Mouse (Mus musculus) CH12.LX (cell line): ENCODE results near the gene Ly6g6d.

Experiments
- CHD1 ChIP-seq: IDR thresholded peaks from 2 replicates; pipeline ENCODE4 v1.6.1; 2012; ENCODE audit warnings: low read depth, low read length, improper control_type of control experiment, inconsistent platforms
- CHD2 ChIP-seq: IDR thresholded peaks from 2 replicates; pipeline ENCODE4 v1.6.1; 2011; ENCODE audit warnings: low read length, improper control_type of control experiment
- CTCF ChIP-seq, 2 experiments: IDR thresholded peaks in 1 of 2; conservative IDR thresholded peaks in 1 of 2; 2 replicates each; pipeline ENCODE4 v1.5.1; 2011 to 2012; ENCODE audit warnings: low read depth in 2 of 2, low read length in 2 of 2, improper control_type of control experiment in 1 of 2, inconsistent platforms in 1 of 2, mild to moderate bottlenecking in 1 of 2, moderate library complexity in 1 of 2
- E2F4 ChIP-seq: IDR thresholded peaks from 2 replicates; pipeline ENCODE4 v1.6.1; 2011; ENCODE audit warnings: low read depth, low read length, improper control_type of control experiment; ENCODE audit not compliant: insufficient replicate concordance
- ELF1 ChIP-seq: IDR thresholded peaks from 2 replicates; pipeline ENCODE4 v1.6.1; 2014; ENCODE audit warnings: low read depth, mild to moderate bottlenecking, inconsistent platforms, low read length, improper control_type of control experiment
- MAFK ChIP-seq: IDR thresholded peaks from 2 replicates; pipeline ENCODE4 v1.6.1; 2011; ENCODE audit warnings: low read length, improper control_type of control experiment; ENCODE audit not compliant: insufficient replicate concordance
- MEF2A ChIP-seq: IDR thresholded peaks from 2 replicates; pipeline ENCODE4 v1.6.1; 2014; ENCODE audit warnings: low read depth, mild to moderate bottlenecking, inconsistent platforms, low read length, improper control_type of control experiment, borderline replicate concordance
- POLR2A ChIP-seq: IDR thresholded peaks from 2 replicates; pipeline ENCODE4 v1.6.1; 2011; ENCODE audit warnings: low read depth, mild to moderate bottlenecking, improper control_type of control experiment, low read length
- TBP ChIP-seq: conservative IDR thresholded peaks from 2 replicates; pipeline ENCODE4 v1.6.1; 2011; ENCODE audit warnings: low read depth, low read length, improper control_type of control experiment
- ZC3H11A ChIP-seq: IDR thresholded peaks from 2 replicates; pipeline ENCODE4 v1.6.1; 2012; ENCODE audit warnings: low read depth, mild to moderate bottlenecking, inconsistent platforms, low read length, improper control_type of control experiment
- ZMIZ1 ChIP-seq: IDR thresholded peaks from 2 replicates; pipeline ENCODE4 v1.6.1; 2012; ENCODE audit warnings: low read depth, mild to moderate bottlenecking, inconsistent platforms, low read length, improper control_type of control experiment
- ZNF384 ChIP-seq: IDR thresholded peaks from 2 replicates; pipeline ENCODE4 v1.6.1; 2012; ENCODE audit warnings: low read depth, low read length, improper control_type of control experiment, inconsistent platforms

- TF ChIP-seq E2F4 (no peak), MAFK (no peak), MEF2A (no peak), ZMIZ1 (no peak), TBP (no peak), ZC3H11A (no peak), ELF1 (no peak), CHD2 (no peak), POLR2A (no peak), ZNF384 (no peak), CTCF (conservative IDR thresholded peaks at IDR 0.05 in 1 of 2, IDR thresholded peaks at IDR 0.05 in 1 of 2; ENCODE audit: low read depth in 2 of 2, low read length in 2 of 2) (no peak), CHD1 (no peak)
Measured at GRCm38 (mm10) chr17:35100196-35100765, 22.4 kb upstream of the Ly6g6d start.
